In the genomic region with DNA sequence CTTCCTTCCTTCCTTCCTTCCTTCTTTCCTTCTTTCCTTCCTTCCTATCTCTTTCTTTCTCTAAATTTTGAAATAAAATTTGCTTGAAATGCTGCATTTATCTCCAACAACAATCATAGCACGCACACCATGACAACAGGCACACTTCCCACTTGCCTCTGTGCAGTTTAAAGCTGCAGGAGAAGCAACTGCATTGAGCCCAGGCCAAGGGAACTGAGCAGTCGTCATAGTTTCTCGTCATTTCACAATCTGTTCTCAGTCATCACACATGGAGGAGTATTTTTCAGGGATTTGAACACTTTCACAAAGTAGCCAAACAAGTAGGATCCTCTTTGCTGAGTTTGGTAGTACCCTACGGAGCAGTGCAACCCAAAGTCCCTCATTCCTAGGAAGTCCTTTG, we compare ENCODE assay signal across 18 mouse cellular contexts.
DNase-seq lines count a peak whose midpoint lies in the region; ATAC-seq lines count a peak whose summit lies in the region.
"Had no signal": no experiment of that assay in that cellular context is flagged by ENCODE, and none has a peak within 500 bp of the region (broad histone marks: within the 10 kb centered on the region; RNA-seq: fewer than 3 reads in every experiment).

No protein-coding gene starts in this region.

- 0 out of 2 replicates have a peak overlapping the region, but pooled peaks have one; percentile 11 for H3K27ac ChIP-seq in midbrain, embryonic 16.5 days (ENCODE audit: low read length)
- no peak overlapping the region for H3K27ac ChIP-seq in midbrain, embryonic 10.5 days (replicated peaks)
- H3K27ac ChIP-seq: embryonic facial prominence, embryonic 15.5 days; kidney, postnatal 0 days; limb, embryonic 12.5 days; liver, embryonic 15.5 days; midbrain, embryonic 12.5 days; neural tube, embryonic 12.5 days had no signal

- no peaks in the 10 kb centered on the region for H3K27me3 ChIP-seq in midbrain, embryonic 16.5 days (ENCODE audit: control insufficient read depth, insufficient read depth, low read depth, low read length)
- H3K27me3 ChIP-seq in midbrain, embryonic 10.5 days (ENCODE audit: low read depth, poor library complexity, severe bottlenecking), result no peaks in the 10 kb centered on the region
- H3K27me3 ChIP-seq: liver, embryonic 15.5 days; midbrain, embryonic 12.5 days; neural tube, embryonic 12.5 days had no signal

- H3K4me2 ChIP-seq in midbrain, embryonic 16.5 days (ENCODE audit: low read length), result no peak overlapping the region
- H3K4me2 ChIP-seq: embryonic facial prominence, embryonic 15.5 days; limb, embryonic 12.5 days; liver, embryonic 15.5 days; midbrain, embryonic 12.5 days; neural tube, embryonic 12.5 days had no signal

- intact Hi-C loops in left cerebral cortex, postnatal 25 days (cut with DNase I), result no loop called here

- no peak overlapping the region for H3K4me3 ChIP-seq in midbrain, embryonic 16.5 days (ENCODE audit: low read depth, low read length)
- no peak overlapping the region for H3K4me3 ChIP-seq in midbrain, embryonic 10.5 days
- H3K4me3 ChIP-seq: embryonic facial prominence, embryonic 15.5 days; limb, embryonic 12.5 days; liver, embryonic 15.5 days; midbrain, embryonic 12.5 days; neural tube, embryonic 12.5 days had no signal

- no peaks in the 10 kb centered on the region for H3K9me3 ChIP-seq in midbrain, embryonic 16.5 days (replicated peaks; ENCODE audit: control insufficient read depth, low read length, poor library complexity, severe bottlenecking)
- H3K9me3 ChIP-seq in midbrain, embryonic 10.5 days (replicated peaks), result no peaks in the 10 kb centered on the region
- H3K9me3 ChIP-seq: embryonic facial prominence, embryonic 15.5 days; limb, embryonic 12.5 days; liver, embryonic 15.5 days; midbrain, embryonic 12.5 days; neural tube, embryonic 12.5 days had no signal

- WGBS in midbrain, embryonic 16.5 days, result 74% methylated on average over 4 of the region's 4 CpGs
- 80% methylated on average over 4 of the region's 4 CpGs for WGBS in midbrain, embryonic 10.5 days

- no peak for ATAC-seq in midbrain, embryonic 16.5 days
- ATAC-seq in monocyte, adult 5-6 weeks (replicated peaks; ENCODE audit: insufficient number of reproducible peaks, low FRiP score, low TSS enrichment, poor library complexity, severe bottlenecking), result no peak

- no peaks in the 10 kb centered on the region for H3K4me1 ChIP-seq in midbrain, embryonic 16.5 days (ENCODE audit: control insufficient read depth, insufficient read depth, low read length)
- no peaks in the 10 kb centered on the region for H3K4me1 ChIP-seq in midbrain, embryonic 10.5 days
- H3K4me1 ChIP-seq: embryonic facial prominence, embryonic 15.5 days; liver, embryonic 15.5 days; midbrain, embryonic 12.5 days; neural tube, embryonic 12.5 days had no signal

- no peak overlapping the region for H3K9ac ChIP-seq in midbrain, embryonic 16.5 days (ENCODE audit: low read depth, low read length)
- H3K9ac ChIP-seq: embryonic facial prominence, embryonic 15.5 days; limb, embryonic 12.5 days; liver, embryonic 15.5 days; midbrain, embryonic 12.5 days; neural tube, embryonic 12.5 days had no signal

- DNase-seq in midbrain, embryonic 10.5 days (ENCODE audit: low spot score), result no peak
- peak; percentile 40 for DNase-seq in layer of hippocampus, adult 9-10 months (ENCODE audit: low spot score)
- DNase-seq in left cerebral cortex, postnatal 25 days (ENCODE audit: low spot score in 2 of 2), result peak; percentile 21 to 80
- DNase-seq in telencephalon, adult 2 months (ENCODE audit: low read depth, low spot score), result peak; percentile 81
- DNase-seq in testis, postnatal 10 days (ENCODE audit: low spot score), result no peak
- DNase-seq: adrenal gland, postnatal 36 days; cerebellum, adult 11 months; heart, adult 18-20 months; heart, postnatal 14 days; thymus, adult 18-20 months had no signal

- H3K36me3 ChIP-seq in midbrain, embryonic 16.5 days (ENCODE audit: control insufficient read depth, insufficient read depth, low read length), result no peaks in the 10 kb centered on the region
- no peaks in the 10 kb centered on the region for H3K36me3 ChIP-seq in midbrain, embryonic 10.5 days
- H3K36me3 ChIP-seq: embryonic facial prominence, embryonic 15.5 days; limb, embryonic 12.5 days; liver, embryonic 15.5 days; midbrain, embryonic 12.5 days; neural tube, embryonic 12.5 days had no signal

Comparison
In these comparisons a context has a peak if more than half of its experiments do, and no peak if none do; other contexts are left out.
1. DNase-seq: peak in layer of hippocampus, adult 9-10 months (single experiment), left cerebral cortex, postnatal 25 days (2 of 2) and telencephalon, adult 2 months (single experiment); none in midbrain, embryonic 10.5 days (single experiment) and testis, postnatal 10 days (single experiment).